Mouse (Mus musculus) cerebral cortex, adult 2 months (tissue): ENCODE results near the gene 4931406P16Rik.

ENCODE experiments used
- WGBS: fragments of 180-500 bp; shearing (Covaris S2); methylation state at CpG from one replicate; pipeline ENCODE4 v1.1.7; 2018; 5-methylcytosine and 5-hydroxymethylcytosine counted together

4931406P16Rik gene

GRCm38 (mm10) chr7:34208027-34208745 is 105.2 kb downstream of the 4931406P16Rik start:
- WGBS: 87% methylated on average over 9 of the region's 9 CpGs

GRCm38 (mm10) chr7:34206331-34206730 is 107.0 kb downstream of the 4931406P16Rik start:
- 93% methylated on average over 6 of the region's 6 CpGs for WGBS

- WGBS: 90% methylated on average over 10 of the region's 10 CpGs
Measured at GRCm38 (mm10) chr7:34202147-34202546, 111.2 kb downstream of the 4931406P16Rik start.

- WGBS: 97% methylated on average over 2 of the region's 2 CpGs
Measured at GRCm38 (mm10) chr7:34200829-34201228, 112.5 kb downstream of the 4931406P16Rik start.

- 49% methylated on average over 3 of the region's 3 CpGs for WGBS
Measured at GRCm38 (mm10) chr7:34198346-34198745, 115.0 kb downstream of the 4931406P16Rik start.

DNA sequence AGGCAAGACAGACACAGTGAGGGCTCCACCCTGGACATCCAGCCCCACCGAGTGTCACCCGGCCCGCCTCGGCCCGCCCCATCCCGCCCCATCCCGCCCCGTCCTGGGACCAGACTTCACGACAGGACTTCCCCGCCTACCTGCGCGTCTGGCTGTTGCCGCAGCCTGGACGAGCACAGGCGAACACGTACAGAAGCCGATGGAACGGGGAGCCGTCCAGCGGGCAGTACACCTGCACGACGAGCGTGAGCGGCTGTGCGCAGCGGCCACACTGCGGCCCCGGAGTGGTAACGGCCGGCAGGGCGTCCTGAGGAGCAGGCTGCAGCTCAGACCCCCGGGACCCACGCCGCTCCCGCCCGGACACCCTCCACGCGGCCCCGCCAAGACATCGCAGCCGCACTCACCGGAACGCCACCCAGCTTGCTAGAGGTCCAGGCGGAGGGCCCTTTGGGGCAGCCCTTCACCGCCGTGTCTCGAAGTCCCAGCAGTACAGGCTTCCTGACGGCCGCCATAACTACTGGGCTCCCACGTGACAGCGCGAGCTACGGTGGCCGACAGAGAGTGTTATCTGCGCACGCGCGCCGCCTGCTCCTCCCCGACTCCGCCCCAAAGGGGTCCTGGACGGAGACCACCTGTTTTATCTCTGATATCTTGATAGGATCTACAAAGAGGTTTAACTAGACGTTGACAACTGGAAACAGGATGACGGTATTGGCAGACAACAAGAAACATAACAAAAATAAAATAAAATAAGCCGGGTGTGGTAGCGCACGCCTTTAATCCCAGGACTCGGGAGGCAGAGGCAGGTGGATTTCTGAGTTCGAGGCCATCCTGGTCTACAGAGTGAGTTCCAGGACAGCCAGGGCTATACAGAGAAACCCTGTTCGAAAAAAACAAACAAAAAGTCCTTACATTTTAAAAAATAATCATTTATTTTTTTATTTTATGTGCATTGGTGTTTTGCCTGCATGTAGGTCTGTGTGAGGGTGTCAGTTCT is 116.9 kb downstream of the 4931406P16Rik start, which contains the start of gene Pdcd2l:
Pdcd2l (minus strand) TSS at position 530 of the 997 bp plus-strand sequence.
- 2% methylated on average over 70 of the region's 70 CpGs for WGBS

- 44% methylated on average over 3 of the region's 3 CpGs for WGBS
Measured at GRCm38 (mm10) chr7:34195632-34196031, 117.7 kb downstream of the 4931406P16Rik start.

GRCm38 (mm10) chr7:34192825-34193224 is 120.5 kb downstream of the 4931406P16Rik start:
- 86% methylated on average over 6 of the region's 6 CpGs for WGBS

- 79% methylated on average over 12 of the region's 12 CpGs for WGBS
Measured at GRCm38 (mm10) chr7:34189376-34189989, 123.9 kb downstream of the 4931406P16Rik start.
